Mouse (Mus musculus) right cerebral cortex, postnatal 36 days (tissue): ENCODE data around the gene Tdrd9.

Source experiments
- DNase-seq, 2 experiments: peaks; one replicate each; pipeline ENCODE4 v3.0.0; 2022; ENCODE audit warnings: low spot score in 2 of 2, mixed read lengths in 1 of 2

Tdrd9 gene

GRCm38 (mm10) chr12:112106541-112106971 lies 135.2 kb downstream of the Tdrd9 start, which contains the start of gene Aspg:
TSS of gene Aspg (plus strand) at chr12:112106679.
- DNase-seq: no peak

- DNase-seq: no peak
Observed at GRCm38 (mm10) chr12:112107685-112108084, 136.3 kb downstream of the Tdrd9 start.

GRCm38 (mm10) chr12:112108696-112109445 lies 137.5 kb downstream of the Tdrd9 start:
- no peak for DNase-seq

- DNase-seq: no peak
Observed at GRCm38 (mm10) chr12:112109701-112110100, 138.3 kb downstream of the Tdrd9 start.

- no peak for DNase-seq
Observed at GRCm38 (mm10) chr12:112111323-112111722, 140.0 kb downstream of the Tdrd9 start.

GRCm38 (mm10) chr12:112112235-112112634 lies 140.9 kb downstream of the Tdrd9 start:
- DNase-seq: no peak

- DNase-seq: no peak
Observed at GRCm38 (mm10) chr12:112112686-112113396, 141.5 kb downstream of the Tdrd9 start.

GRCm38 (mm10) chr12:112113710-112114109 lies 142.4 kb downstream of the Tdrd9 start:
- peak; percentile 76 to 78 for DNase-seq

GRCm38 (mm10) chr12:112117006-112117405 lies 145.6 kb downstream of the Tdrd9 start:
- peak in 1 of 2 experiments; percentile 36 for DNase-seq

GRCm38 (mm10) chr12:112117649-112118048 lies 146.3 kb downstream of the Tdrd9 start:
- DNase-seq: peak; percentile 70 to 75
